Mouse (Mus musculus): ENCODE results near the gene Agap1. TPM values are rescaled to one million over a fixed set of nuclear protein-coding genes. Genes with fewer than 3 reads are reported as not detected.

Gene Agap1
- total RNA-seq, 2 experiments from 2014 or later: 49.2 to 71.7 TPM

DNA sequence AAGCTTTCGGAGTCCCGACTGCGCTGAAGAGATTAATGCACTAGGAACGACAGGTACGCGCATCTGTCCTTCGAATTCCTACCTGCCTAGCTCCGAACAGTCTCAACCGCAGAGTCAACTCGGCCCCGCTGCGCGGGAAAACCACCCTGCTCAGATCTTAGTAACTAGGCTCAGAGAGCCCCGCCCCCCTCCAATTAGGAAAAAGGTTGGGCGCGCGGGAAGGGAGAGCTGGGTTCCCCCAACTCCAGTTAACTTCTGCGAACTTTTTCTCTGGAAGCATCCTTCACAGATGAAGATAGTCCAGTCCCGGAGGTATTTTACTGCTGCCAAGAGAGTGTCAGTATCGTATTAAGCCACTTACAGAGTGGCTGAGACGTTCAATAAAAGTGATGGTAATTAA is 479.2 kb downstream of the Agap1 start:
- no peak for DNase-seq

DNA sequence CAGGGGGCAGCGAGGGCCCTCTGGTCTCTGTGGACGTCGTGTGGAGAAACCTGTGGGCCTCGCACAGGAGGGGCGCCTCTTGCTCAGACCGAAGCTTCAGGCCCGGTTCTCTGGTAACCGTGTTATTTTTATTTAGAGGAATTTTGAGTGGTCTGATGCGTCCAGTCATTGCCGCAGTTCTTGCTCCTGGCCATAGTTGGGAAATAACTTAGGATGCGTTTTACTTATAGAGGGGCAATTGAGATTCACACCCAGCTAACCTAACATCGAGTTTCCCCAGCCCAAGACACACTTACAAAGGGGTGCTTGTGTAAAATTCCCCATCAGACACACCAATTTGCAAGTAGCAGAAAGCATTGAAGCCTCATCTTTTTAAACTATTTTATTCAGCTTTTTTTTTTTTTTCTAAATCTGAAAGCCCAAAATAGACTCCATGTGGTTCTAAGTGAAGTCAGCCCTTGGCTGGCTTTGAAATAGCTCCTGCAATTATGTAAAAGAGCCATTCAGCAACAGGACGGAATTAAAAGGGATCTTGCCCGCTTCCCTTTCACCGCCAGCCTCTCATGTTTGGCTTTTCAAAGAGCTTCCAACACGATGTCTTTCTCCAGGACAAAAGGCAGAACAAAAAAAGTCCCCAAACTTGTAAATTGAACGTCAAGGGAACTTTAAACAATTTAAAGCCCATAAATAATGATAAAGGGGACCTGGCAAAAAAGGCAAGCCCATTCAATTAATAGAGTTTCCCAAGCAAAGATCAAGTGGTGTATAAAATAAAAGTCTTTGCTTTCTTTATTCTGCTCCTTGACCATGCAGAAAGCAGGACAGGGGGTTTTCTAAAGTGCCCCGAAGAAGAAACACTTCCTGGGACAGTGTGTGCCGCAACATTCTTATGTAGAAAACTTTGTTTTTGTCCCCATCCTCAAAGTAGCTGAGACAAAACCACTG is 480.0 kb downstream of the Agap1 start:
- no peak for DNase-seq

DNA sequence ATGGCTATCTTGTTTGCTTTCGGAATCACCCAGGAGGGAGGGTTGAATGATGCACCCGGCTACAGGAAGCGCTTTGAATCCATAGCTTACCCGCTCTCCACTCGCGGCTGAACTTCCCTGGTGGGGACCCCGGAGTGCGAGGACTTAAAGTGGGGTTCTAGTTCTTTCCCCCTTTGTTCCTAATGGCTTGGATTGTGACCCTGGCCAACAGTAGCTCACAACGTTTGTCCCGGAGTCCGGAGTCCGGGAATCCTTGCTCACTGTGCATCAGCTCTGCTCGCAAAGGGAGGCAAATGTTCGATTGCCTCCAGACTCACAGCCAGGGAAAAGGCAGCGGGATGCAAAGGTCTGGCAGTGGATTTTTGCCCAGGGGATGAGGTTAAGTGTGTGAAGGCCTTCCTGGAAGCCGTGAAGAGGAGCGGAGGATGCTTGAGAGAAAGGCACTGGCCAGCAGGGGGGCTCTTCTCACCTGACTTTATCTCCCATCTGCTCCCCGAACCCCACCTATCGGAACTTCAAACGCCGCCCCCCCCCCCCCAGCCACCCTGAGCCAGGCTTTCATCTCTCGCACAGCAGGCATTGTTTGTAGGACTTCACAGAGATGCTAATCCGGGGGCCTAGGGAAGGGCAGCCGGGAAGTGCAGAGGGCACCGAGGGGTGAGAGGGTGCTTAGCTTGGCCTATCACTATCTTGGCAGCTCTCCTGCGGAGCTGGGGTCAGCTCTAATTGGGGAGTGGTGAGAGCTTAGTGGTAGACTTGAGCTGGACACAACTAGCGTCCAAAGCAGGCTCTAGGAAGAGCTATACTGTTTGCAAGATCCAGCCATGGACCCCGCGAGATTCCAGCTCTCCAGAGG is 481.1 kb downstream of the Agap1 start:
- DNase-seq: no peak

DNA sequence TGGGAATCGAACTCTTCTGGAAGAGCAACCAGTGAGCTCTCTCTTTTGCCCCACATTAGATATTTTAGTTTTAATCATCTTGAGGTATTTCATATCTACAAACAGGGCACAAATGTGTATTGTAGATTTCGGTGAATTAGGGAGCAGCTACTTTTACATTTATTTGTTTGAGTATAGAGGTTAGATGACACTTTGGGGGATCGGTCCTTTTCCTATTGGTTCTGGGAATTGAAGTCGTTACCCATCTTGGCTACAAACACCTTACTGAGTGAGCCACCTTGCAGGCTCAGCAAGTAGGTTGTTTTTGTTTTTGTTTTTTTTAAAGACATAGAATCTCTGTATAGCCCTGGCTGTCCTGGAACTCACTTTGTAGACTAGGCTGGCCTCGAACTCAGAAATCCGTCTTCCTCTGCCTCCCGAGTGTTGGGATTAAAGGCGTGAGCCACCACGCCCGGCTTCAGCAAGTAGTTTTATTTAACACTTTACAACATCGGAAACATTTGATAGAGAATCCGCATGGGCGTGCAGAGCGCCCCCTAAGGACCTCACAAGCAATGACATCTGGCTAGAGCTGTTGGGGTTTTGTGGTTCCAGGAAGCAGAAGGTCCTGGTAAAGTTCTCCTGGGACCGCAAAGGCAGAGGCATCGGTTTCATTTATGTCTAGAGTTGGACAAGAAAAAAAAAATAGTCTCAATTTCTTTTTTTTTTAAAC is 484.4 kb downstream of the Agap1 start:
- DNase-seq: no peak

DNA sequence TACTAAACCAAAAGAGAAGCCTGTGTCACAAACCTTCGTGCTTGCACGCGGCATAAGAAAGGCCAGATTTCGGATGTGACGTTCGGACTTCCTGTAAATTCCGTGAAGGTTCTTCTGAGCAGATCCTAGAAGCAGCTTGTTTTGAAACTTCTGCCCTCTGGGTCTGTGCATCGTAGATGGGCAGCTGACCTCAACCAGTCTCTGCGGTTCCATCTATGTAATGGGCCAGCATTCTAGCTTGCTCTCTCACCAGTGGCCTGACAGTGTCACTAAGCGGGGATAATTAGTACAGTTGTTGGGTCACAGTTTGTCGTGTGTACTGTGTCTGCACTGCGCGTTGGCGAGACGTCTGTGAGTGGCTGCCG is 485.0 kb downstream of the Agap1 start:
- no peak for DNase-seq

DNA sequence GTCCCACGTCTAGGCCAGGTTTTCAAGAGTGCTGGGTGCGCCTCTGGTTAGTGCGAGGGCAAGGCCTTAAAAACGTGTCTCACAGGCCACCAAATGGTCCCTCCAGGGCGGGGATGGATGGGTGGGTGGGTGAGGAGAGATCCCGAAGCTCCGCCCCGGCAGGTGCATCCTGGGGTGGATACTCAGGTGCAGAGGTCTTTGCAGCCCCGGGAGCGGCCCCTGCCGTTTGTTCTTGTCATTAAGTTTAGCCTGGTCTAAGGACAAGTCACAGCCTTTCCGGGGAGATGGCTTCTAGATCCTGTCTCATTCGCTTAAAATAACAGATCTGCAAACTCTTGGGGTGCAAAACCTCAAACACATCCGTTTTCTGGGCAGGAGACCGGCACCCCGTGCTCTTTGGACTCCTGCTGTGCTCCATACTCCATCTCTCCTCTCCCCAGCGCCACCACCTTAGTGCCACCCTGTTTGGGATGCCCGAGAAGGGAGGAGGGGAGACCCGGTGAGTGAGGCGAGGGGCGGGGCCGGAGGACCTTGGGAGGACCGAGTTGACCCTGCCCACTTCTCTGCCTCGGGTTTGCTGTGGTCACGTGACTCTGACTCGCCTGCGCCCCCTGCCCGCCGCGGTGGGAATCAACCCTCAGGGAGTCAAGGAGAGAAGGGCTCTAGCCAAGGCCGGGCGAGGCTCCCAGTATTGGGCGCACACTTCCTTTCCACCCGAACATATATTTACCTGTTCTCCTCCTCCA is 485.5 kb downstream of the Agap1 start:
- DNase-seq: peak; percentile 72 to 78

DNA sequence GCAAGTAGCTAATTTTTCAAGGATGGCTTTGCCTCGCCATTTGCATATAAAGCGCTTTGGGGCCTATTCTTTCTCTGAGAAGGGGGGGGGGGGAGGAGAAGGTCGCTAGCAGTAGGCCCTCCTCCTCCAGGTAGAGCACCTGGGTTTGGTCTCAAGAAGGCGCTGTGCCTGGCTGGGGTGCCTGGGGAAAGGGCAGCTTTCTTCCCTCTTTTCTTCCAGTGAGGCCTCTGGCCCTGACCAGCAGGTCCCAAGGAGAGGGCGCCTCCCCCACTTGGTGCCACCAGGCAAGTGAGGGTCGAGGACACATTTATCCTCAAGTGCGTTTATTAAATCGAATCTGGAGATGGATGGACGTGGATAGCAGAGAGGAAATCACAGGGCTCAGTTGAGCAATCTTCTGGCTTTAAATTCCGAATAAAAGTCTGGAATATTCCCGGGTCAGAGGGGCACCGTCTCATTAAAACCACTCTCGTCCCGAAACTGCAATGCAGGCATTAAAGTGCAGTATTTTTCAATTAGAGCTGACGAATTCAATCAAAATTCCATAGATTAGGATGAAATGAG is 486.4 kb downstream of the Agap1 start:
- no peak for DNase-seq

DNA sequence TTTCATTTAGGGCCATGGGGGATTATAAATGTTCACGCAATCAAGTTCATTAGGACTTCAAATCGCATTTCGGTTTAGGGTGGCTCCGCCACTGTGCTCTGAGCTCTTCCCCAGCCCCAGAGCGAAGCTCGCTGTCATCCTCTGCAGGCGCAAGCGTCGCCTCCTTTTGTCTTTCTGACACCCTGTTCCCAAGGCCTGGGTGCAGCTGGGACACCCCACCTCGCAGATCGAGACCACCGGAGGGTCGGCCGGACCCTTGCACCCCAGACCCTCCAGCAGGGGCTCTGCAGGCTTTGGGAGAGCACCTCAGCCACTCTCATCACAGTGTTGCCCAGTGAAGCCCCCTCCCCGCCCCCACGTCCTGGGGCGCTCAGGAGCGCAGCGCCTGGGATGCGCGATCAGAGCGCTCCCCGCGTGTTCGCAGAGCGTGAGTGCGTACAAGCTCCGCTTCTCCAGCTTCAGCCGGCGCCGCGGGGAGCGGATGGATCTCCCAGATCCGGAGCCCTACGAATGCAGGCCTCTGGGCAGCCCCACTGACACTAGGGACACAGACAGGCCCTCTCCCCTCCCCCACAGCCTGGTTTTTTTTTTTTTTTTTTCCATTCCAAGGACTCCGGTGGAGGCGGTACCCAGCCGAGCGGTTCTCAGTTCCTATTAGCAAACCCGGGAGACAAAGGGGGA is 487.2 kb downstream of the Agap1 start:
- no peak for DNase-seq

DNA sequence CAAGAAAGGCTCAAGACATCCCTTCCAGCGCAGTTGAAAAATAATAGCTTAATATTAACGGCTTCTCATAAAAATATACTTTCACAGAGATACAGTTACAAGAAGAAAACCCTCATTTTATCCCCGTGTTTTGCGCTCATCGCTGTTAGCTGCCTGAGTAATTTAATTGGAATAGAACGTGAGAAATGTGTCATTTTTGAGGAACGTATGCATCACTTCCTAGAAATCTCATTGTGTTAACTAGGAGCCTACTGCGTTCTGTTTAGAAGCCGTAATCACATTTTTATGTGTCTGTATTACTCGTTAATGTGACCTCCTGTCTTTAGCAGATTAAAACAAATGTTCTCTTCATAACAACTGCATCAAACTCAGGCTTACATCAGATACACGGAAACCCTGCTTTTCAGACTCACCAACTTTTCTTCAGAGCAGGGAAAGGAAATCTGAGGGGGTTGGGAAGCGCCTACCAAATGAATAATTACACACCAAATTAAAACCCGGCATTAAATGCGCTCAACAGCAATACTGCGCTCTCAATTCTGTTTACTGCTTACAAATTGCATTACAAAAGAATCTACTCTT is 487.9 kb downstream of the Agap1 start:
- no peak for DNase-seq

DNA sequence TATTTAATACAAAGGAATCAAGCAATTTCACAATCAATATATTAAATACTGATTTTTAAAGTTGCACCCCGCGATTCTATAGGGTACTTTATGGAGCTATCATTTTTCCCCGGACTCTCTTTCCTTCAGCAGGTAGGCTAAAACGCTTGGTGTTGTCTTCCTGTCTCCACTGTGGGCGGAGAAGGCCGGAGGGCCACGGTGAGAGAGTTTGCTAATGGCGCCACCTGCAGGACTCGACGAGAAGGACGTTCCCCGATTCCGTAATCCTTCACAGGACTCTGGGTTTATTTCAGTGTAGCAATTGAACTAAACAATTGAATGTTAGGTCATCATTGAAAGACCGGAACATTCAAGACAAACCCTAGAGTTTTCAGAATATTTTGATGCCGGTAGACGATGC is 488.6 kb downstream of the Agap1 start:
- DNase-seq: peak; percentile 79 to 85

Data from adrenal gland, postnatal 36 days (tissue).